Mouse (Mus musculus) small intestine, adult 2 months (tissue): Measurements from ENCODE around the gene Ssbp3. TPM values are rescaled to one million over a fixed set of nuclear protein-coding genes. Genes with fewer than 3 reads are reported as not detected.

Source experiments
- H3K27ac ChIP-seq: fragments of 200-500 bp; 2 replicates; pipeline ENCODE4 v1.5.1; 2012; ENCODE audit warnings: low read depth, low read length, control low read depth, inconsistent platforms; ENCODE audit not compliant: insufficient read depth
- H3K27me3 ChIP-seq: fragments of 200-500 bp; 2 replicates; pipeline ENCODE4 v1.6.1; 2012; ENCODE audit warnings: mild to moderate bottlenecking, moderate library complexity, low read length, inconsistent platforms; ENCODE audit not compliant: control insufficient read depth, insufficient read depth
- H3K36me3 ChIP-seq: fragments of 200-500 bp; 2 replicates; pipeline ENCODE4 v1.6.1; 2012; ENCODE audit warnings: mild to moderate bottlenecking, low read length, control low read depth, inconsistent platforms; ENCODE audit not compliant: control insufficient read depth, insufficient read depth
- H3K4me1 ChIP-seq: fragments of 200-500 bp; 2 replicates; pipeline ENCODE4 v1.6.1; 2012; ENCODE audit warnings: low read length, inconsistent platforms, mixed read lengths; ENCODE audit not compliant: control insufficient read depth, insufficient read depth, insufficient read length
- H3K4me3 ChIP-seq: fragments of 200-500 bp; 2 replicates; pipeline ENCODE4 v1.5.1; 2012; ENCODE audit warnings: low read depth, mild to moderate bottlenecking, control low read depth, inconsistent platforms, low read length, moderate library complexity
- CTCF ChIP-seq: fragments of 200-500 bp; IDR thresholded peaks from 2 replicates; pipeline ENCODE4 v1.5.1; 2012; ENCODE audit warnings: low read depth, mild to moderate bottlenecking, control low read depth, inconsistent platforms, low read length, moderate library complexity, mixed read lengths; ENCODE audit not compliant: insufficient replicate concordance, insufficient read length; ENCODE audit errors: extremely low read depth
- POLR2A ChIP-seq: fragments of 200-500 bp; IDR thresholded peaks from 2 replicates; pipeline ENCODE4 v1.6.1; 2012; ENCODE audit warnings: low read depth, mild to moderate bottlenecking, control low read depth, inconsistent platforms, low read length, moderate library complexity
- WGBS: fragments of 180-500 bp; shearing (Covaris S2); methylation state at CpG from one replicate; pipeline ENCODE4 v1.1.7; 2018; 5-methylcytosine and 5-hydroxymethylcytosine counted together
- polyA plus RNA-seq: library from polyadenylated mRNA; depleted of rRNA; stranded (reverse); fragments of >200 nt; gene quantifications from 2 replicates; pipeline ENCODE4 v1.2.3, GENCODE M21; 2012

The Ssbp3 gene
- polyA plus RNA-seq, 1 experiment = 21.2 TPM

- Histone ChIP-seq H3K4me3 (no peak overlapping the region), H3K4me1 (no peaks in the 10 kb centered on the region), H3K36me3 (peaks cover 32% of the 10 kb centered on the region), H3K27me3 (no peaks in the 10 kb centered on the region), H3K27ac (no peak overlapping the region)
- TF ChIP-seq POLR2A = no peak
- TF ChIP-seq CTCF = no peak
- 76% methylated on average over 10 of the region's 10 CpGs for WGBS
These were observed 14.4 kb downstream of the Ssbp3 start for GRCm38 (mm10) chr4:106924888-106925287.

DNA sequence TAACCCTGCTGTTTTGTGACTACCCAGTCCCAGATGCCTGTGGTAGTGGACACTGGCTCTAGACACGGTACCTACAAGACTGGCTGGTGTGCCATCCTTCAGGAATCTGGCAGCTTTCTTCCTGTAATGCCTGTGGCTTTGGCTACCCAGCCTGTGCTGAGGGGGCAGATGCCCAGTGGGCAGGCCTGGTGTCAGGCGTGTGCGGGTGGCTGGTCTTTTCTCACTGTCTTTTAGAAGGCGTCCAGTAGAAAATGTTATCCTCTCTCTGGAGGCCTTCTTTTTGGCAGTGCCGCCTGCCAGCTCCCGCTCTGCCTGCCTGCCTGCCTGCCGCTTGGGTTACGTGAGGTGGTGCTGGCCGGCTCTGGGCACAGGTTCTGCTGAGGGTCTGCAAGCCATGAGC, 15.9 kb downstream of the Ssbp3 start:
- TF ChIP-seq CTCF (no peak), POLR2A (no peak)
- WGBS = 94% methylated on average over 9 of the region's 9 CpGs
- H3K27ac ChIP-seq = no peak overlapping the region
- no peaks in the 10 kb centered on the region for H3K27me3 ChIP-seq
- H3K4me1 ChIP-seq = no peaks in the 10 kb centered on the region
- H3K4me3 ChIP-seq = no peak overlapping the region
- H3K36me3 ChIP-seq = peaks cover 27% of the 10 kb centered on the region

DNA sequence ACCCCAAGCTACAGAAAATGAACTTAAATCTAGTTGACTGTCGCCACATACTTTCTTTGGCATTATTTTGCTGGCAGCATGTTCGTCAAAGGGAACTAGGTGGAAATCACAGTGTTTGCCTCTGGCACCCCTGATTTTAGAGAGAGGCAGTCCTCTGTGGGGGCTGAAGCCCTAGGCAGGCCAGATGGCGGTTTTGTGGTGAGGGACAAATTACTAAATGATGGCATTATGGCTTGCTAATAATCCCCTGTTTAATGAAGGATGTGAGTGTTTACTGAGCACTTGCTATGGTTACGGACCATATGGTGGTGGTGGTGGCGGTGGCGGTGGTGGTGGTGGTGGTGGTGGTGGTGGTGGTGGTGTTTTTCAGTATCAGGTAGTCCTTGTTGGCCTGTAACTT, 16.5 kb downstream of the Ssbp3 start:
- TF ChIP-seq POLR2A (no peak), CTCF (no peak)
- 97% methylated on average over 6 of the region's 6 CpGs for WGBS
- Histone ChIP-seq H3K4me3 (no peak overlapping the region), H3K4me1 (no peaks in the 10 kb centered on the region), H3K27ac (no peak overlapping the region), H3K27me3 (no peaks in the 10 kb centered on the region), H3K36me3 (peaks cover 26% of the 10 kb centered on the region)

GRCm38 (mm10) chr4:106928961-106929360, 18.5 kb downstream of the Ssbp3 start:
- Histone ChIP-seq H3K27me3 (no peaks in the 10 kb centered on the region), H3K36me3 (peaks cover 18% of the 10 kb centered on the region), H3K4me3 (no peak overlapping the region), H3K4me1 (peaks cover 2% of the 10 kb centered on the region; the same call in 1 of the 2 replicates), H3K27ac (no peak overlapping the region)
- 91% methylated on average over 7 of the region's 7 CpGs for WGBS
- no peak for TF ChIP-seq CTCF
- TF ChIP-seq POLR2A = no peak

GRCm38 (mm10) chr4:106932583-106932982, 22.1 kb downstream of the Ssbp3 start:
- Histone ChIP-seq H3K27me3 (no peaks in the 10 kb centered on the region), H3K4me3 (no peak overlapping the region), H3K4me1 (peaks cover 6% of the 10 kb centered on the region), H3K36me3 (peaks cover 9% of the 10 kb centered on the region), H3K27ac (no peak overlapping the region)
- TF ChIP-seq POLR2A (no peak), CTCF (no peak)
- 89% methylated on average over 7 of the region's 7 CpGs for WGBS

DNA sequence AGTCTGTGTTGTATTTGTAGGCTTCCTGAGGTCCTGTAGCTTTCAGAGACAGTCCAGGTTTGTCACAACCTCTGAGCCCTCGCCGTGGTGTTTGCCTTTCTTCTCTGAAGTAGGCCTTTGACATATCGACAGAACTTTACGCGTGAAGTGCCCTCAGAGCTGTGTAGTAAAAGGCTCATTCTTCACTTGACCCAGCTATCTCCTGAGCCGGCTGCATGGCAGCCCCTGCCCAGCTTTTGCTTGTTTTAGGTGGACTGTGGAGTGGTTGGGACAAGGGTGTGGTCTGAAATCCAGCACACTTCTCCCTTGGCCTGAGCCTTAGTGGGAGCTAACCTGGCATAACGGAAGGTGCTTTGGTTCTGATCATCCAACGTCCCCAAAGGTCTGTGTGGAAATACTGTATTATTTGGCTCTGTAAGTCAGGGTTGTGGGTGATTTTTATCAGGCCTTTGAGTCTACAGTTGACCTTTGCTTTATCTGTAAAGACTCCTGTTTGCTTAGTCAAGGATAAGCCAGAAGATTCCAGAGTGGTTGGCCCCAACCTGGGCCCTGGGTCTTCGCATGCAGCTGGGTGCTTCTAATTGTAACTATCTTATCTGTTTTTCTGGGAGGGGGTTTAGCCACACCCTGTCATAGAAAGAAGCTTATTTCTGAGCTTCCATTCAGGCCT, 23.4 kb downstream of the Ssbp3 start:
- no peak overlapping the region for H3K4me3 ChIP-seq
- peaks cover 7% of the 10 kb centered on the region for H3K4me1 ChIP-seq
- TF ChIP-seq POLR2A = no peak
- no peak for TF ChIP-seq CTCF
- WGBS = 49% methylated on average over 9 of the region's 9 CpGs
- H3K27ac ChIP-seq = no peak overlapping the region
- peaks cover 5% of the 10 kb centered on the region for H3K36me3 ChIP-seq
- H3K27me3 ChIP-seq = no peaks in the 10 kb centered on the region

DNA sequence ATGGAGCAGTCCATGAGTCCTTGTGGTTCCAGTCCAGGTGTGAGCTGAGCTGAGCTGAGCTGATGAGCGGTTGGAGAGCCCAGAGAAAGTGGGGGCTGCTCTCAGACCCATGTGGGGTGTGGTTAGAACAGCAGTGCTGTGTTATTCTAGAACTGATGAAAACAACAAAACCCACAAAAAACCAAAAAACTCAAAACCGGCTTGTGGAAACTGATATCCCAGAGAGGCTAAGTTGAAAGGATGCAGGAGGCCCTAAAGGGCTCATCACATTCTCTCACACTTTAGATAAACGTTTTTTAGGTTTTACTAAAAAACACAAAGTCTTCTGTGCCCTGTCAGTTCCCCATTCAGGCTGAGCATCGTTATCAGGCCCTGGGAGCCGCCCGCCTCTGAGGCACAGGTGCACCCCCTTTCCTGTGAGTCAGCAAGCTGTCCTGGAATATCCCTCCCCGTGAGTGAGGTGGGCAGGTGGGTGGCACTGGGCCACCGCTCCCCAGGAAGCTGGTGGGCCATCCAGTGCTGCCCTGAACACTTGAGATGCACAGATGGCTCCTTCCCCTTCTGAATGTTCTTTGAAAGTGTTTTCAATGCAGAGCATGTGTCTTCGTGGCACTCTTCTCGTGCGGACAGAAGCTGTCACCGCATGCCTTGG, 24.6 kb downstream of the Ssbp3 start:
- Histone ChIP-seq H3K27ac (no peak overlapping the region), H3K36me3 (peaks cover 5% of the 10 kb centered on the region), H3K4me1 (peaks cover 9% of the 10 kb centered on the region), H3K27me3 (no peaks in the 10 kb centered on the region), H3K4me3 (no peak overlapping the region)
- 72% methylated on average over 12 of the region's 12 CpGs for WGBS
- TF ChIP-seq POLR2A = no peak
- TF ChIP-seq CTCF = no peak
